Mouse (Mus musculus) embryonic facial prominence, embryonic 11.5 days (tissue): ENCODE measurements around the gene Olfr12. TPM values are rescaled to one million over a fixed set of nuclear protein-coding genes. Genes with fewer than 3 reads are reported as not detected.

ENCODE experiments used
- ATAC-seq: fragments of 200-750 bp; cut with Nextera tagmentation; replicated peaks from 2 replicates; pipeline ENCODE4 v1.8.0; 2017; ENCODE audit warnings: low read depth; ENCODE audit not compliant: insufficient number of reproducible peaks, low FRiP score, low TSS enrichment
- DNase-seq: peaks from one replicate; pipeline ENCODE4 v3.0.0-alpha.2; 2015; ENCODE audit warnings: low spot score
- H3K27ac ChIP-seq: fragments of 300-500 bp; sonication (generic); replicated peaks from 2 replicates; pipeline ENCODE4 v1.5.1; 2014; ENCODE audit warnings: mild to moderate bottlenecking, low read depth, low read length, control low read depth
- H3K27me3 ChIP-seq: fragments of 300-500 bp; sonication (generic); 2 replicates; pipeline ENCODE4 v1.6.1; 2014; ENCODE audit warnings: mild to moderate bottlenecking, low read length, moderate library complexity, mixed read lengths; ENCODE audit not compliant: control insufficient read depth, insufficient read depth
- H3K36me3 ChIP-seq: fragments of 300-500 bp; sonication (generic); replicated peaks from 2 replicates; pipeline ENCODE4 v1.6.1; 2014; ENCODE audit warnings: low read depth, mild to moderate bottlenecking, low read length, moderate library complexity, mixed read lengths; ENCODE audit not compliant: control insufficient read depth, insufficient read depth
- H3K4me1 ChIP-seq: fragments of 300-500 bp; sonication (generic); 2 replicates; pipeline ENCODE4 v1.6.1; 2014; ENCODE audit warnings: low read length, mixed read lengths; ENCODE audit not compliant: control insufficient read depth, insufficient read depth
- H3K4me2 ChIP-seq: fragments of 300-500 bp; sonication (generic); 2 replicates; pipeline ENCODE4 v1.6.1; 2014; ENCODE audit warnings: low read depth, mild to moderate bottlenecking, control low read depth, low read length, moderate library complexity
- H3K4me3 ChIP-seq: fragments of 300-500 bp; sonication (generic); 2 replicates; pipeline ENCODE4 v1.5.1; 2014; ENCODE audit warnings: low read depth, low read length, control low read depth
- H3K9ac ChIP-seq: fragments of 300-500 bp; sonication (generic); replicated peaks from 2 replicates; pipeline ENCODE4 v1.6.1; 2014; ENCODE audit warnings: mild to moderate bottlenecking, control low read depth, low read length
- H3K9me3 ChIP-seq: fragments of 300-500 bp; sonication (generic); replicated peaks from 2 replicates; pipeline ENCODE4 v1.6.1; 2016; ENCODE audit warnings: mild to moderate bottlenecking, low read length, inconsistent platforms, mixed read lengths; ENCODE audit not compliant: control insufficient read depth
- WGBS: fragments of 180-500 bp; shearing (Covaris S2); extraction: QIAGEN DNeasy Blood & Tissue Kit; methylation state at CpG from one replicate; pipeline ENCODE4 v1.1.7; 2014; 5-methylcytosine and 5-hydroxymethylcytosine counted together
- polyA plus RNA-seq: library from polyadenylated mRNA; unstranded; fragments of >200 nt; fragmentation: Nextera tagmentation; extraction: Ambion mirVana; gene quantifications from 2 replicates; pipeline ENCODE4 v1.2.1, GENCODE M21; 2014

The Olfr12 gene
- 0.11 TPM in 1 of 2 replicates, not detected in the other for polyA plus RNA-seq

DNA sequence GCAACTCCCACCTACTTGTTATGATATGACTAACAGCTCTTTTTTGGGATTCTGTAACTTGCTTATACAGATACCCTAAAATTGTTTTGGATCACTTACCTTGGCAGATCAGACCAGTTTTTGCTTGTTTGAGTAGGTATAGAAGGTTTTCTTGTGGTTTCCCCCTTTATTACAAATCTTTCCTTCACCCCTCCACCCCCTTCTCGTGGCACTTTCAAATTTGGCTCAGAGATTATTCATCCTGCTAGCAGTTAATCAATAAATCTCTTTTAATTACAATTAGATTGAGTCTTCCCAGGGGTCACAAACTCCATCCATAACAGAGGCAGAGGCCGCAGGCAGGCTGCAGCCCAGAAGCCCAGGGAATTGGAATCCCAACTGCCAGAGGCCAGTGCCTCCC lies at the start of gene Olfr12:
Gene Olfr12, plus strand, starts transcription at position 301 of the 400 bp plus-strand sequence.
- H3K36me3 ChIP-seq = no peaks in the 10 kb centered on the region
- H3K9me3 ChIP-seq = no peaks in the 10 kb centered on the region
- H3K4me2 ChIP-seq = no peak within 1 kb of the TSS
- no peak for DNase-seq
- 68% methylated on average over 2 of the region's 2 CpGs for WGBS
- H3K4me1 ChIP-seq = no peaks in the 10 kb centered on the region
- ATAC-seq = no peak
- H3K4me3 ChIP-seq = no peak within 1 kb of the TSS
- H3K27ac ChIP-seq = no peak within 1 kb of the TSS
- no peak within 1 kb of the TSS for H3K9ac ChIP-seq
- H3K27me3 ChIP-seq = no peaks in the 10 kb centered on the region

DNA sequence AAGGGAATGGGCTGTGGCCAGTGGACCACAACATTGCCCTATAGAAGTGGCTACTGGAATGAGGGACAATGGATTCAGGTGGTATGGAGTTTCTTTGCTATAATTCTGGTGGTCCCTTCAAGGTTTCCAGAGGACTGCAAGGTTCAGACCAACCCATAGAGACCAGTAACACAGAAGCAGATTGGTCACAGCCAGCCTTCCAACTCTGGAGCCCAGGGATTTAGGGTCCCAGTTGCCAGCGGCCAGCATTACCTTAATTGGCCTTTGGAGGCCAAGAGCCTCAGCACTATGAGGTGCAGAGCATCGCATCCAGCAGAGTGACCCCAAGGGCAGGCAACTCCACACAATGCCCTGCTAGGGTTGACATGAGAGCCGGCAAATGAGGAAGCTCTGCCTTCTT lies 46.6 kb upstream of the Olfr12 start, which contains the start of gene Olfr1413:
Gene Olfr1413, plus strand, starts transcription at position 301 of the 400 bp plus-strand sequence.
- H3K4me2 ChIP-seq = no peak within 1 kb of the TSS
- H3K27ac ChIP-seq = no peak within 1 kb of the TSS
- no peak for DNase-seq
- H3K36me3 ChIP-seq = no peaks in the 10 kb centered on the region
- WGBS = 73% methylated on average over 3 of the region's 3 CpGs
- H3K4me3 ChIP-seq = no peak within 1 kb of the TSS
- H3K27me3 ChIP-seq = no peaks in the 10 kb centered on the region
- H3K9ac ChIP-seq = no peak within 1 kb of the TSS
- no peaks in the 10 kb centered on the region for H3K9me3 ChIP-seq
- no peak for ATAC-seq
- no peaks in the 10 kb centered on the region for H3K4me1 ChIP-seq

DNA sequence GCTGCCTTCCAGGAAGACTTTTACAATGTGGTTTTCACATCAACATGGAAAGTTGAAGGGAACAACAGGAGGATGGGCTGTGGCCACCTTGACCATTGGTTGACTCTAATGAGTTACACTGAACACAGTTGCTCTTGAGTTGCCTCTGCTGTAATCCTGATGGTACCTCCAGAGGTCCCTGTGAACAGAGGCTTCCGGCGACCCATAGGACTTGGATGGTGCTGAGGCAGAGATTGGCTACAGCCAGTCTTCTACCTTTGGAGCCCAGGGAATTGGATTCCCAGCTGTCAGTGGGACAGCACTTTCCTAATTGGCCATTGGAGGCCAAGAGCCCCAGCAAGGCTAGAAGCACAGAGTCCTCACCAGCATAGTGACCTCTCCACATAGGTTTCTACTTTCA lies 32.1 kb upstream of the Olfr12 start, which contains the start of gene Olfr1412:
Gene Olfr1412, plus strand, starts transcription at position 301 of the 400 bp plus-strand sequence.
- H3K36me3 ChIP-seq = no peaks in the 10 kb centered on the region
- no peak within 1 kb of the TSS for H3K4me2 ChIP-seq
- ATAC-seq (no peak), DNase-seq (no peak)
- H3K9ac ChIP-seq = no peak within 1 kb of the TSS
- no peaks in the 10 kb centered on the region; the same call in 1 of the 2 replicates for H3K27me3 ChIP-seq
- no peak within 1 kb of the TSS for H3K4me3 ChIP-seq
- H3K27ac ChIP-seq = no peak within 1 kb of the TSS
- WGBS = 85% methylated on average over 2 of the region's 2 CpGs
- H3K9me3 ChIP-seq = no peaks in the 10 kb centered on the region
- no peaks in the 10 kb centered on the region for H3K4me1 ChIP-seq

DNA sequence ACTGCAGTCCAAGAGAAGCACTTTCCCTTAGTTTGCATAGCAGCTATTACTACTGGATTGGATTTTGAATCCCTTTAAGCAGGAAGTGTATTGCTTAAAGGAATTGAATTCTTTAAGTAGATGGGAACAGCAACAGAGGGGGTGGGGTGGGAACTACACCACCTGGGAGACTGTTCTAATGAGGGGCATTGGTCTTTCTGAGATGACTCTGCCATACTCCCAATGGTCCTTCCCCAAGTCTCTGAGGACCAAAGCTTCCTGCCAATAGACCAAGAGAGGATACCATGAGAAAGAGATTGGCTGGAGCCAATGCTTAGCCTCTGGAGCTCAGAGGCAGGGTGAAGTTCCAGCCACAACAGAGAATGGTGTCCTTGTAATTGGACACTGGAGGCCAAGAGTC lies 23.5 kb upstream of the Olfr12 start, which contains the start of gene Olfr1411:
Gene Olfr1411, plus strand, starts transcription at position 301 of the 400 bp plus-strand sequence.
- no peak within 1 kb of the TSS for H3K4me3 ChIP-seq
- ATAC-seq = no peak
- H3K4me1 ChIP-seq = no peaks in the 10 kb centered on the region

DNA sequence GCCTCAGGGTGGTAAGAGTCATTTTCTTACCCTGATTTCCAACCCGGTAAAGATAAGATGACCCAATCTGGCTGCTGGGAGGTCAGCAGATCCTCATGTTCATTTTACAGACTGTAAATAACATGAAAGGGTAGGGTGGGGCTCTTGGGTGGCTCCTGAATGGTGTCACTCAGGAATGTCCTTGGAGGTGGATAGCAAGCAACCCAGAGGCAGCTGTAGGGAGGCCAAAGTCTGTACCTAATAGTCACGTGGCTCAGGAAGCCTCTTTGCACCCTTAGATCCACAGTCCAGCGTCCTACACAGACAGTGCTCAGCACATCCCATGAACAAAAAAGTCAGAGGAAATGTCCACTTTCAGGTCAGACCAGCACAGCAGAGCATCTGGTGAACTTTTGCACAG lies 21.6 kb upstream of the Olfr12 start:
- Histone ChIP-seq H3K9me3 (no peaks in the 10 kb centered on the region), H3K9ac (no peak overlapping the region), H3K4me2 (no peak overlapping the region), H3K4me3 (no peak overlapping the region), H3K27ac (no peak overlapping the region), H3K27me3 (no peaks in the 10 kb centered on the region), H3K4me1 (no peaks in the 10 kb centered on the region), H3K36me3 (no peaks in the 10 kb centered on the region)
- WGBS = 84% methylated on average over 3 of the region's 3 CpGs
- no peak for DNase-seq
- no peak for ATAC-seq

More for the DNA sequence above, 23.5 kb upstream of the Olfr12 start, which contains the start of gene Olfr1411:
- no peaks in the 10 kb centered on the region for H3K36me3 ChIP-seq
- no peak within 1 kb of the TSS for H3K9ac ChIP-seq
- H3K27me3 ChIP-seq = no peaks in the 10 kb centered on the region
- H3K27ac ChIP-seq = no peak within 1 kb of the TSS
- DNase-seq = no peak
- no peaks in the 10 kb centered on the region for H3K9me3 ChIP-seq
- no peak within 1 kb of the TSS for H3K4me2 ChIP-seq

DNA sequence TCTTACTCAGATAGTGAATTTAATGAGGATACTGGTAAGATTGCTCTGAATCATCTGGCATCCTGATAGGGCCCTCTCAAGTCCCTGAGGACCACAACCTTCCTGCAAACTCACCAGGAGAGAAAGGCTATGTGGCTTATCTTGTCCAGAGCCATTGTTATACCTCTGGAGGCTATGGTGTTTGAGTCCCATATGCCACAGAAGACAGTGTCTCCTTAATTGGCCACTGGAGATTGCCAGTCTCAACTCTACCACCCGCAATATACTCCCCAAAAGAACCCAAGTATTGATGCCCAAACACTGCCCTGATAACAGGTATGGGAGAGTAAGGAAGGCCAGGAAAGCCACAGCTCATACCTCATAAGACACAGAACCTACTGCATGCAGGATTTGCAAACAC lies 12.1 kb upstream of the Olfr12 start, which contains the start of gene Olfr1410:
Gene Olfr1410, plus strand, starts transcription at position 301 of the 400 bp plus-strand sequence.
- Histone ChIP-seq H3K4me3 (no peak within 1 kb of the TSS), H3K27me3 (no peaks in the 10 kb centered on the region), H3K9ac (no peak within 1 kb of the TSS), H3K27ac (no peak within 1 kb of the TSS), H3K4me2 (no peak within 1 kb of the TSS), H3K4me1 (no peaks in the 10 kb centered on the region), H3K36me3 (no peaks in the 10 kb centered on the region), H3K9me3 (no peaks in the 10 kb centered on the region)
- ATAC-seq (no peak), DNase-seq (no peak)
- WGBS = 86% methylated on average over 1 of the region's 1 CpGs

DNA sequence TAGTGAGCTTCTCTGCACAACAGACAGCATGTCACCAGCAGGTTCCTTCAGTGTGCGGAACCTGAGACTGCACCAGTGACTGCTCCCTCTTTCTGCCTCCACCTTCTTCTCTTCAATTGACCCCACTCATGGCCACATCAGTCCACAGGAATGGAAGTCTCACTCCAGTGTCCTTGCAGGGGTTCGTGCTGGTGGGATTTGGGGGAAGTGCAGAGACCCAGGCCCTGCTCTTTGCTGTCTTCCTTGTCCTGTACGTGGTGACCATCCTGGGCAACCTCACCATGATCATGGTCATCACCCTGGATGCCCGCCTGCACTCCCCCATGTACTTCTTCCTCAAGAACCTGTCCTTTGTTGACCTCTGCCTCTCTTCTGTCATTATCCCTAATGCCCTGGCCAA lies 9.9 kb upstream of the Olfr12 start:
- Histone ChIP-seq H3K4me2 (no peak overlapping the region), H3K9ac (no peak overlapping the region), H3K27ac (no peak overlapping the region), H3K9me3 (no peaks in the 10 kb centered on the region), H3K27me3 (no peaks in the 10 kb centered on the region), H3K36me3 (no peaks in the 10 kb centered on the region), H3K4me1 (no peaks in the 10 kb centered on the region), H3K4me3 (no peak overlapping the region)
- DNase-seq = no peak
- WGBS = 74% methylated on average over 4 of the region's 4 CpGs
- ATAC-seq = no peak

DNA sequence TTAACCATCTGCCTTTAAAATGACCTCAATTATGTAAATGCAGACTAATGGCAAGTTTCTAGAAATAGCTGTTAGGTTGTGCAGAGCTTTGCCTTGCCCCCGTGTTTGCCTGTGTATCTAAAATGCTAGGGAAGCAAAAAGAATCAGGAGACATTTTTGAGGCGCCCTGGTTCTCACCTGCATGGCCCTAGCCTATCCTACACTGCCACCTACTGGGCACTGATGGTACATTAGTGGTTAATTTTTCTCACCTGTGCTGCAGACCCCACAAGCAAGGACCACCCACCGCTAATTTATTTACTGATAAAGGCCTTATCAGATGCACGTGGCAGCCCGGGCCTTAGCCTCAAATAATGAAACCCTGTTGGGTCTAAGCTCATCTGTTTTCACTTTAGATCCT lies 6.6 kb upstream of the Olfr12 start:
- H3K9ac ChIP-seq = no peak overlapping the region
- no peak for ATAC-seq
- no peak overlapping the region for H3K4me2 ChIP-seq
- no peaks in the 10 kb centered on the region for H3K36me3 ChIP-seq
- no peak overlapping the region for H3K27ac ChIP-seq
- DNase-seq = peak; percentile 77
- H3K9me3 ChIP-seq = no peaks in the 10 kb centered on the region
- no peaks in the 10 kb centered on the region for H3K4me1 ChIP-seq
- H3K4me3 ChIP-seq = no peak overlapping the region
- 7% methylated on average over 5 of the region's 5 CpGs for WGBS
- no peaks in the 10 kb centered on the region for H3K27me3 ChIP-seq
